In the genomic region with DNA sequence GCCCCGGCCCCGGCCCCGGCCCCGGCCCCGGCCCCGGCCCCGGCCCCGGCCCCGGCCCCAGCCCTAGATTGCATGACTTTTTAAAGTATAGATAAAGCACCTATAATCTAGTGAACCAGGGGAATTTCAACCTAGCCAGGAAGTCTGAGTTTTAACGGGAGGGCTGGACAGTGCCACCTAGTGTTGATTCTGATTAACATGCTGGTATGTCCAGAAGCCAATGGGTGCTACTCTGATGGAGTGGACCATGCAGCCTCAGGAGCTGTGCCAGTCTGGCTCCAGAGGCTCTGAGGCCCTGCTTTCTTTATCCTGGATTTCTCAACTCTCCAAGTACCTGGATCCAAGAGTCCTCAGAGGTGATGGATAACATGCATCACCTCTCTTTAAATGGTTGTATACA, we compare ENCODE assay signal across 8 mouse cellular contexts. TPM values are rescaled to one million over a fixed set of nuclear protein-coding genes. Genes with fewer than 3 reads are reported as not detected.
DNase-seq lines count a peak whose midpoint lies in the region; ATAC-seq lines count a peak whose summit lies in the region.

No protein-coding gene starts in this region.

- no peak overlapping the region for H3K4me3 ChIP-seq in limb, embryonic 10.5 days
- H3K4me3 ChIP-seq in neural tube, embryonic 15.5 days (replicated peaks): no peak overlapping the region

- peak; percentile 68 to 77 for DNase-seq in cerebellum, postnatal 10 days
- no peak for DNase-seq in cerebellum, adult 11-12 months
- peak; percentile 37 to 58 for DNase-seq in left cerebral cortex, postnatal 14 days (ENCODE audit: low spot score in 2 of 2)
- DNase-seq in left cerebral cortex, adult 11 months (ENCODE audit: low spot score): no peak
- peak; percentile 10 for DNase-seq in adipocyte (ENCODE audit: low spot score)
- DNase-seq in limb, embryonic 10.5 days (ENCODE audit: low spot score): peak; percentile 51
- no peak for DNase-seq in c-Kit-positive CD71-positive TER-119-positive erythroid progenitor cells, embryonic 14.5 days (ENCODE audit: low spot score)

- no peak overlapping the region for H3K9ac ChIP-seq in neural tube, embryonic 15.5 days (replicated peaks)

- H3K36me3 ChIP-seq in limb, embryonic 10.5 days: no peaks in the 10 kb centered on the region
- H3K36me3 ChIP-seq in neural tube, embryonic 15.5 days: no peaks in the 10 kb centered on the region

- no peaks in the 10 kb centered on the region for H3K9me3 ChIP-seq in limb, embryonic 10.5 days (replicated peaks)
- no peaks in the 10 kb centered on the region for H3K9me3 ChIP-seq in neural tube, embryonic 15.5 days (replicated peaks)

- H3K4me2 ChIP-seq in neural tube, embryonic 15.5 days: no peak overlapping the region

- intact Hi-C loops in left cerebral cortex, postnatal 14 days (cut with DNase I): no loop called here

- 77% methylated on average over 10 of the region's 10 CpGs for WGBS in limb, embryonic 10.5 days
- 77% methylated on average over 10 of the region's 10 CpGs for WGBS in neural tube, embryonic 15.5 days

- H3K27ac ChIP-seq in limb, embryonic 10.5 days: no peak overlapping the region
- no peak overlapping the region for H3K27ac ChIP-seq in neural tube, embryonic 15.5 days (replicated peaks)

- 0 out of 2 replicates have a peak, but pooled peaks cover 4% of the 10 kb centered on the region for H3K27me3 ChIP-seq in limb, embryonic 10.5 days (ENCODE audit: low read depth, poor library complexity, severe bottlenecking)
- H3K27me3 ChIP-seq in neural tube, embryonic 15.5 days (replicated peaks): no peaks in the 10 kb centered on the region

- no peaks in the 10 kb centered on the region for H3K4me1 ChIP-seq in limb, embryonic 10.5 days
- H3K4me1 ChIP-seq in neural tube, embryonic 15.5 days: no peaks in the 10 kb centered on the region

- ATAC-seq in neural tube, embryonic 15.5 days (ENCODE audit: low FRiP score): no peak

RNA-seq across cellular contexts. Expression of gene Umodl1, which starts 35.8 kb away (rescaled TPM):
- under 1 TPM; 0.15 to 0.23 TPM for total RNA-seq in left cerebral cortex, postnatal 14 days (2021)
- 0.09 and 0.24 TPM in 2 replicates for polyA plus RNA-seq in limb, embryonic 10.5 days (2016; fragmentation: Nextera tagmentation; extraction: Ambion mirVana)
- polyA plus RNA-seq in neural tube, embryonic 15.5 days (2015; fragmentation: Nextera tagmentation; extraction: Ambion mirVana): 0.03 and 3.0 TPM in 2 replicates

Comparison
In these comparisons a context has a peak if more than half of its experiments do, and no peak if none do; other contexts are left out.
1. DNase-seq: peak in cerebellum, postnatal 10 days (2 of 2), left cerebral cortex, postnatal 14 days (2 of 2), adipocyte (single experiment) and limb, embryonic 10.5 days (single experiment); none in cerebellum, adult 11-12 months (single experiment), left cerebral cortex, adult 11 months (single experiment) and c-Kit-positive CD71-positive TER-119-positive erythroid progenitor cells, embryonic 14.5 days (single experiment).